Mouse (Mus musculus): ENCODE data around the gene Bcl2.
"Not testable (repeated sequence)": the region's sequence is repeated elsewhere in the genome, so short reads cannot be mapped to it uniquely, and the experiment has no call there.

The Bcl2 gene

DNA sequence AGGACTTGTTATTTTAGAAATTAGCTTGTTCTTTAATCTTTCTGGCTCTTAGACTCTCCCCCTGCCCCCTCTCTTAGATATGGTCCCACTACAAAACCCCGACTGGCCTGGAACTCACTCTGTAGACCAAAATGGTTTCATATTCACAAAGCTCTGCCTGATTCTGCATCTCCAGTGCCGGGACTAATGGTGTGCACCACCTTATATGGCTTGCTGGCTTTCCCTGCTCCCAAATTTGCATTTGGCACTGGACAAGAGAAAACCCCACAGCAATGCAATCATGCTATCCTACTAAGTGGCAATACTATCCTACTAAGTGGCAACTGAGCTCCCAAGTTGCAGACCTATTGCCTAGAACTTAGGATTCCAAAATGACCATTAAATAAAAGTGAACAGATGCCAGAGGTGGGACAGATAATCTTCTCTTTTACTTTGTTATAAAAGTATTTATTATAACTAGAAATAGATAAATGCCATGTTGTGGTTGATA lies 154.9 kb downstream of the Bcl2 start:
- no peak for DNase-seq (ENCODE audit: low read depth, low spot score)

DNA sequence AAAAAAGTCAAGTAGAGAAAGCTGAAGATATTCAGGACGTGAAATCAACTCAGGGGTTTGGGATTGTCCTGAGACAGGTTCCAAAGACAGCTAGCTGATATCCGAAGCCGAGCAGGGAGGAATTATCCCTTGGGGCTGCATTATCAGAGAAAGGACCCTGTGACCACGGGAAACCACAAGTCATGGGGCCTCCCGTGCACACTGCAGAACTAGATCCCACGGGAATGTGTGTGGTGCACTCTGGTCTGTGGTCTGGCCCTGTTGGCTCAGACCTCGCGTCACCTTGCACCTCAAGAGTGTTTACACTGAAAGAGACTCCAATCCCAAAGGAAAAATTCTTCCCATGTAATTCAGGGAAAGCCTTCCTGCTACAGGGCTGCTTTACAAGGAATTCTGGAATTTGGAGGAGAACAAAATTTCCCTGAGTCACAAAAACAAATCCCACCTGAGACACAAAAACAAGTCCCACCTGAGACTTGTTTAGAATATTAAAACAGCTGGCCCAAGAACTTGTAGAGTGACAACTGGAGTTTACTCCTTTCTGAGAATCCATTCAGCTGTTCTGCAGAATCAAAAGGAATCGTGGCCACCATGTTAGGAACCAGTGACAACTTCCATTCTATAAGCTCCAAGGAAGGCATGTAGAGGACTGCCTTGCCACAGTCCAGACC lies 158.4 kb downstream of the Bcl2 start:
- DNase-seq (ENCODE audit: low read depth, low spot score) = no peak

DNA sequence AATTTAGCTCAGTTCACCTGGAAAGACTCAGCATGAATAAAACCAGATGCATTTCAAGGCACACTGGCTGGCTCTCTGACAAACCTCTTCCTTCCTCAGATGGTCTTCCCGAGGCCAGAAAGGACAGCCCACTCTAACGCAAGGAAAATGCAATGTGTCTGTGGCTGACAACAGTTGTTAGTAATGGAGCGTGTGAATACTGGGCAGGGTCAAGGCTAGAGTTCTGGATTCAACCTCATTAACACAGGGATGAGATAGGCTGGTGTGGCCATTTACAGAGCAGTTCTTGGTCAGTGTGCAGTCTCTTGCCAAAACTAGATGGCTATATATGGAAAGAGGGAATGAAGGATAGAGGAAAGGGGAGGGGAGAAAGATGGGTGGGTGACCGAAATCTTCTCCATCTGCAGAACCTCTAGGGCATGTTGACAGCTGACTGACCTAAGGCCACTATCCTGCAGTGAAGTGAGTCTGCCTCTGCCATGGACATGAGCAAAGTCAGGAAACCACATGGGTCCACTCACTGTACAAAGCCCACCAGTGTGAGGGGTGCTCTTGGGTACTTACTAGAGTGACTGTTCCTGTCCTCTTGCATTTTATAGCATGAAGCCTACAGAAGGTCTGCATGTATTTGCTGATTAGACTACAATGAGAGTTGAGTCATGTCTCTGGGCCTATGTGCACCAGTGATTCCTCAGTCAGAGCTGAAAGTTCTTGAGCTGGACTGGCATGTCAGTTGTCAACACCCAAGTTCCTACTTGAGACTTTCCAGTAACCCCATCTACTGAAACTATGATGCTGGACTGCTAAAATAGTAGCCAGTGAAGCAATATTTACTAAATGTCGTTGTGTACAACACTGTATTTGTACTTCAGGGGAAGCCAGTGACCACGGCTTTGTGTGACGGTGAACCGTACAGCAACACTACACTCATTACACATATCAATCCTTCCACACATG lies 159.9 kb downstream of the Bcl2 start:
- no peak for DNase-seq (ENCODE audit: low read depth, low spot score)

DNA sequence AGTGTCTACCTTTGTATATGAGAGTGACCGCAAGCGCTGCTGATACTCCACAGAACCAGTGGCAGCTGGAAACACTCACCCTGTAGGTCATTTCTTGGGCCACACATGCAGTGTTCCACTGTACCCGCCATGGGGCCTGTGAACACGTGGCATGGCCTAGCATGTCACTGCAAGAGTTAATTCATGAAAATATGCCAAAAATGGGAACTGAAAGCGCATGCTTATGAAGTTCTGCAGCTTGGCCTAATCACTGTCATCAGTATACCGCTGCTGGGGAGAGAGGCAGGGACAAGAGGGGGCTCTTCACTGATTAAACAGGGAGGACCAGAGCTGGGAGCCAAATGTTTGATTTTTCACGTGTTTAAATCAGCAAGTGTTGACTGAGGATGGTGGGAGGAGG lies 161.2 kb downstream of the Bcl2 start:
- DNase-seq (ENCODE audit: low read depth, low spot score) = no peak

DNA sequence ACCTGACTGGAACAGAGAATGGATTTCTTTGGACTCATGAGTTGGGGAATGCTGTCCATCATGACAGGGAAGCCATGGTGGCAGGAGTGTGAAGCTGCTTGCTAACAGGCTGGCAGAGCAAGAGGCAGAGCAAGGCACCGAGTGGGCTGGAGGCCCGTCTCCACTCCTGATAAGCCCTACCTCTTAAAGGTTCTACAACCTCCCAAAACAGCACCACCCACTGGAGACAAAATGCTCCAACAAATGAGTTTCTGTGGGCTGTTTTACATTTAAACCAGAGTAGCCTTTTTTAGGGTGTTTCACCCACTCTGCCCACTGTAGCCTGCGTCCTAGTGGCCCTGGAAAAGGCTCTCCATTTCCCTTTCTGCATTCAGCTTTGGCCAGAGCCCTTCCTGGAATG lies 163.5 kb downstream of the Bcl2 start:
- DNase-seq (ENCODE audit: low read depth, low spot score) = no peak

DNA sequence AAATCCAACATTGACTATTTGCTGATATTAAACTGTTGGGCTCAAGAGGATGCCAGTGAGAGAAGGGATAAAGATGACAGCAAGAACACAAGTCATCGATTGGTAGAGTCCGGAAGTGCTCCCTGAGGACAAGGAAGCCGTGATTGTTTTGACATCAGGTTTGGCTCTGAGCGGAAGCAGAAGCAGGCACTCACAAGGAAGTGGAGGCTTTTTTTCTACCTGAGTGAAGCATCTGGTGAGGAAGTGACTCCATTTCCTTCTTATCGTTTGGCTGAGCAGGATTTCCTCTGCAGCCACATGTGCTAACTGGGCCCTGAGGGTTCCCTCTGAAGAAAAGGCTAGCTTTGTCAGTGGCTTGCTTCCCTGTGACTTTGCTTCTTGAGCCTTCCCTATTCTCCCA lies 165.0 kb downstream of the Bcl2 start:
- DNase-seq (ENCODE audit: low read depth, low spot score) = no peak

DNA sequence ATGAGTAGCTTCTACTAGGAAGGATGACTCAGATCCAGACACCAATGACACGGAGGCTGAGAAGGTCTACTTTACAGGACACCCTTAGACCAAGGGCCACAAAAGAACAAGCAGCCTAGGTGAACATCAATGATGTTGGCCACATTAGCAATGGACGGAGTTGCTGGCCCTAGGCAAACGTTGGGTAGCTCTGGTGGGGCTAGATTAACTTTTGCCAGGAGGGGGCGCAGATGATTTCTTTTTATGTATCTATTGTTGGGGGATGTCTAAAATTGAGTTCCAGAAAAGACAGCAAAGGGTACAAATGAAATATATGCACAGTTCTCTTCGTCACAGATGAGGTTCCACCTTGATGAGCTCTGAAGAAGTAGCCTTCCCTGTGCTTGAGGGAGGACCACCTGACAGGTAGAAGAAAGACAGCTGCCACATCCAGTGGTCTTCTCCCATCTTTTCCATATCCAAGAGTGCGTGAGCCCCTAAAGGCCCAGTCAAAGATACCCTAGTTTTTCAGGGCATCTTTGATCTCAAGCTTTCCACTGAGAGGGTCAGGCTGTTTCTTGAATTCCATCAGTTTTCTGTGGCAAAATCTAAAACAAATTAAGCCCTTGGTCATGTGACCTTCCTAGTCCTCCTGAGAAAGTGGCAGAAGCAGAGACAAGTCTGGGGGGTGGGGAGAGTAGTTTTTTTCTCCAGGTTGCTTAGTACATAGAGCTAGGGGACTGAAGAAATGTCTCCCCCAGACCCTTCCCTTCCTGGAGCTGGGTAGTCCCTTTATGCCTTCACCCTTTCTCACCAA lies 169.1 kb downstream of the Bcl2 start:
- no peak for DNase-seq (ENCODE audit: low read depth, low spot score)

DNA sequence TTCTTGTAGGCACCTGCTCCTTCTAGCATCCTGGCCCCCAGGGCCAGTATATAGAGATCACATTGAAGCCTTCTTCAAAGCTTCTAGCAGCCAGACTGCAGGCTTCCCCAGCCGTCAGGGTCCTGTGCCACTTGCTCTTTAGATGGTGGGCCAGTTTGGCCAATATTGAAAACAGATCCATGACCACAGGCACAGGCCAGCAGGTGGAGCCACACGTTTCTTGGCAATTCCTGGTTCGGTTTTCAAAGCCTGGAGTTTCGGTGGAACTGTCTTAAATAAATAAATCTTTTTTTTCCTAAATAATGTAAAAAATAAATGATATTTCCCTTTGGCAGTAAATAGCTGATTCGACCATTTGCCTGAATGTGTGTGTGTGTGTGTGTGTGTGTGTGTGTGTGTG lies 171.3 kb downstream of the Bcl2 start:
- DNase-seq (ENCODE audit: low read depth, low spot score) = peak; percentile 24

DNA sequence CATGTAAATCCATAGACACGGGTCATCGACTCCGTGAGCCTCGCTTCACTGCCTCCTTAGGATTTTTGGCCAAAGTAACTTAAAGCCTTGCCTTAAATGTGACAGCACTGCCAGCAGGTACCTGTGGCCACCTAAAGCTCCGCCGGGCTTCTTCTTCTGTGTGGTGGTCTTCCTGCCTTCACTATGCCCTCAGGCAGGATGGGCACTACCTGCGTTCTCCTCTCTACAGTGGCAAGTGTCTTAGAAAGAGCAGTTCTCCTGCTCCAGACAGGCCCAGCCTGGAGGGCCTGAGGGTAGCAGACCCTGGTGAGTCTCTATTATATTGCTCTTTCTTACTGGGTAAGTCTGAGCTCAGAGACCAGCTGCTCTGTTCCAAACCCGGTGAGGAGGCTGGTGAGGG lies 172.2 kb downstream of the Bcl2 start:
- DNase-seq (ENCODE audit: low read depth, low spot score) = no peak

DNA sequence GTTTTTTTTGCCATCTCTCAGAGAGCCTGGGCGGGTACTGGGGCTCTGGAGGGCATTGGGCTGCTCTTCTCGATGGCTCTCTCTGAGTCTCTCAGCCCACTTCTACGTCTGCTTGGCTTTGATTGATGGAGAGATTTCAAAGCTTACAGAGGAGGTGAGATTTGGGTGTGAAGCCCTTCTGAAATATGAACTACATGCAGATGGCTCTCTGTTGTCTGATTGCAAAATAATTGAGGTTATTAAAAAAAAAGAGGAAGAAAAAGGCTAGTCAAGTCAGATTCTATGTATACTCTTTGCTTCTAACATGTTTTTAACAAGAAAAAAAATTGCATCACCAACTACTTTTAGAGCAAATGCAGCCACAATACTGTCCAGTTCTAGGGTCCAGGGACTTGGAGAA lies 173.9 kb downstream of the Bcl2 start:
- DNase-seq (ENCODE audit: low read depth, low spot score) = no peak

DNA sequence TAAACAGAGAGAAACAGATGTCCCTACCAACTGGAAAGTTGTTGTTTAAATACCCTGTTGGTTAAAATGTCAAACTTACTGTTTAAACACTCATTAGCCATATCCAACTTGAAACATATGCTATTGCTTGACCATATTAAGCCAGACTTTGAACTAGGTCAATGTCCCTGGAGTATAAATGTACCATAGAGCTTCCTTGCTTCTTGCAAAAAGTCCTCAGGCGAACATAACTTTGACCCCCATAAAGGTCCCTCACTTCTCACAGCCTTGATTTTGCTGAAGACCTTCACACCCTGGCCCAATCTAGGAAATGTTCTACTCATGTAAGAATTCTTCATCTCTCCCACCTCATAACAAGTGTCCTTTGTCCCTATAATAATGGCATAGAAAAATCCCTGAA lies 175.0 kb downstream of the Bcl2 start:
- DNase-seq (ENCODE audit: low read depth, low spot score) = no peak

DNA sequence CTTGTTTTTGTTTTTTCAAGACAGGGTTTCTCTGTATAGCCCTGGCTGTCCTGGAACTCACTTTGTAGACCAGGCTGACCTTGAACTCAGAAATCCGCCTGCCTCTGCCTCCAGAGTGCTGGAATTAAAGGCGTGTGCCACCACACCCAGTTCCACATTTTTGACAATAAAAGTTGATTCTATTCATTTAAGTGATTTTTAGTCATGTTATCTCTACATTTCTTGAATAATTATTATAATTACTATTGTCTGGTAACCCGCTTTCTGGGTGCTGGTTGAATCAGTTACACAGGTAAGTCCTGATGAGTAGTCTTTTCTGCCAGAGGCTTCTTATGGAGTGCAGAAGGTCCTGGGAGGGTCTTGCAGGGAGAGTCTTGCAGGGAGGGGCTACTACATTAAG lies 179.2 kb downstream of the Bcl2 start:
- DNase-seq (ENCODE audit: low read depth, low spot score) = not testable (repeated sequence)

DNA sequence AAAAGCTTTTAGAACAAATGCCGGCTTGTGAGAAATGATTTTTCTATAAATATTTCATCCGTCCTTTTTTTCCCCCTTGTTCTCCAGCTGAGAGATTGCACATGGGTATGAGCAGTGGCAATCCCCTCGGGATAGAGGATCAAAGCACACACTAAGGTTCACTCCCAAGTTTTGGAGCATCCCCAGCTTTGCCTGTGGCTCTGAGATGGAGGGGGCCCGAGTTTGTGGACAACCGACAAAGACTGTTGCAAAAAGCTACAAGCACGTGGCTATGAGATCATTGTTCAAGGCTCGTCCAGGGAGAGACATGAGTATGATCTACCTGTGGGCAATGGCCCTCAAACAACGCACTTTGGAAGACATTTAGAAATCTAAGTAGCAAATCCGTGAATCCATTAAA lies 184.5 kb downstream of the Bcl2 start:
- DNase-seq (ENCODE audit: low read depth, low spot score) = no peak

DNA sequence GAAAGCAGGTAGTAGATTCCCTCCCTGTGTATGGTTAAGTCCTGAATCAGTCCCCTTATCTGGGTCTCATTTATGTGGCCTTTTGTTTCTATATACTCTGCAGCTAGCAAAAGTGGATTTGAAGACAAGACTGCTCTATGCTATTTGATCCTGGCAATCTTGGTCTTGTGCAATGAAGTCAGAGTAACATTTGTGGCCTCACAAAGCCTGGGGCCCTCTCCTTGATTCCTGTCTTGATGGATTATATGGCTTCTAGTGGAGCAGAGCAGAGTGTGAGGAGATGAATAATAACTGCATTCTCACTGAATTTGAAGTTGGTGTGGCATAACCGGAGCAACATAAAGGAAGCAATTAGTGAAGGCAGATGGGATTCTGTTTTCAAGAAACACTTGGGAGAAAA lies 186.5 kb downstream of the Bcl2 start:
- DNase-seq (ENCODE audit: low read depth, low spot score) = no peak

DNA sequence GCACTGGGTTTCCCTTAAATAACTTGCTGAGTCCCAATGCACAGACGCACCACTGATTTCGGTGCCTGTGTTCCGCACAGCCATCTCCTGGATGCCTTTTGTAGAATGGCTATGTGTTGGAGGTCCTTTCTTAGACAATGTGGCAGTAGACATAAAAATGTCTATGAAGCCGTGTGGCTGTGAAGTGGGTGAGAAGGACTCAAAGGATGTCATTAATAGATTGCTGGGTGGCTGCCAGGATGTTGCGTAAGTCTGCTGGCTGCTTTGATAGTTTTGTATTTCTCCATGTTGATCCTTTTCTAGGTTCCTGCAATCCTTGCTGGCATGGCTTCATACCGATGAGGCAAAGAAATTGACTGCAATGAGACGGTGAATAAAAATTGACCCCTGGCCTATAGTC lies 187.3 kb downstream of the Bcl2 start:
- DNase-seq (ENCODE audit: low read depth, low spot score) = no peak

DNA sequence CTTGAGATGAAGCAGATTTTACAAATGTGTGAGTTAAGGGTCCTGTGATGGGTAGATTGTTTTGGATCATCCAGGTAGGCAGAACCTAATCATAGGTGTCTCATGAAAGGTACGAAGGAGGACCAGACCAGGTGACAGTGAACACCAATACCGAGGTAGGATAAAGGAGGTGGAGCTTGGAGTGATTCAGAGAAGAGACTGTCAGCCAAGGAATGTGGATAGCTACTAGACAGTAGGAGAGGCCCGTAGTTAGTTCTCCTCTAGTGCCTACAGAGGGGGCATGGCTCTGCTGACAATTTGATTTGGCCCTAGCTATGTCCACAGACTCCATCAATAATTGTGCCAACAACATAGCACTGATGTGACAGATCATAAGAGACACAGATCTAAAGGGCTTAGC lies 188.0 kb downstream of the Bcl2 start:
- no peak for DNase-seq (ENCODE audit: low read depth, low spot score)

DNA sequence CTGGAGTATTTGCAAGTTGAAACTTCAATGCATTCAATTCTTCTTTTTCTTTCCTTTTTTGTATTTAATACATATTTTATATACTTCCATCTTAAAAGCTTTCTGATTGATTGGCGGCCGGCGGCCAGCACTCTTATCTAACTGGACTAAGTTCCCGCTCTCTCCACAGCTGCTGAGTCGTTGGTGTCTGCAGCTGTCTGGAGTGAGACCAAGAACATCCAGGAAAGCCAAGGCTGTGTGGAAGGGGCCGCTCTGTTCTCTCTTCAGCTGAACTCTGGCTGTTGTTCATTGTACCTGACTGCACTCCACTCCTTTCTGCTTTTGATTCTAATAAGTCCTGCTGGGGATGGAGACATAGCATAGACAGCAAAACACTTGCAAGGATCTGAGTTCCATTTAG lies 190.3 kb downstream of the Bcl2 start:
- no peak for DNase-seq (ENCODE audit: low read depth, low spot score)

DNA sequence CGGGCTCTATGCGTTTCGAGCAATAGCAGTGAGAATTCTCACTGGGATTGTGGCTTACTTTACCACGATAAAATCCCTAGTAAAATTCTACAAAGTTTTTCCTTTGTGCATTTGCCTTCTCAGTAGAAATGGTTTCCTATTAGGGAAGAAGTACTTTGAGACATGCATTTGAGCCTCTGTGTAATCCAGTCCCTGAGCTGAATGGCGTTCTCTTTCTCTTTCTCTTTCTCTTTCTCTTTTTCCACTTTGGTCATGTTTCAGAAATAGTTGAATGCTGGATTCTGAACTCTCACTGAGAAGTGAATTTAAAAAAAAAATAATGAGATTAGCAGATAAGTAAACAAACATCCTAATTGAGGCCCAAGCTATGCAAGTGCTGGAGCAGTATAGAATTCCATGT lies 191.1 kb downstream of the Bcl2 start:
- no peak for DNase-seq (ENCODE audit: low read depth, low spot score)

DNA sequence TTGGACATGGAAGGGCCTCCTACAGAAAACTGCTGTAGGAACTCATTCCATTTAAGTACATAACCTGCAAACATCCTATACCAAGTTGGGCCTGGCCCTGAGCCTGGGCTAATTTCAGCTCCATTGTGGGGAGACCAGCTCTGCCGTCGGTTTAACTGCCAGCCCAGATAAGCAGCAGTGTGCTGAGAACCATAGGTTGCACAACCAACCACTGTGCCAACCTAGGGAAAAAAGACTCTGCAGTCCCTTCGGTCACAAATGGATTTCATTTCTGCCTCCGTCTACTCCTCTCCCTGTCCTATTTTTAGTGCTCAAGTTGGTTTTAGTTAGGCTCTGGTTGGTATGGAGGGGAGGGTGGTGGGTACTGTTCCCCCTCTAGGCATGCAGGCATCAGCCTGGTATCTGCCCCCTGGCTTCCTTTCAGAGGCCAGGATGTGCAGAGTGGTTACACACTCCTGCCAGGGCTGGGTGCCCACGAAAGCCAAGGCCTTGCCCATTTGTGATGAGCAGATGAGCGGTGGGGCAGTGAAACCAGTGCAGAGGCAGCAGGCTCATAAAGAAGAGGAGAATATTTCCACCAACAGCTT lies 196.4 kb downstream of the Bcl2 start:
- DNase-seq (ENCODE audit: low read depth, low spot score) = no peak

DNA sequence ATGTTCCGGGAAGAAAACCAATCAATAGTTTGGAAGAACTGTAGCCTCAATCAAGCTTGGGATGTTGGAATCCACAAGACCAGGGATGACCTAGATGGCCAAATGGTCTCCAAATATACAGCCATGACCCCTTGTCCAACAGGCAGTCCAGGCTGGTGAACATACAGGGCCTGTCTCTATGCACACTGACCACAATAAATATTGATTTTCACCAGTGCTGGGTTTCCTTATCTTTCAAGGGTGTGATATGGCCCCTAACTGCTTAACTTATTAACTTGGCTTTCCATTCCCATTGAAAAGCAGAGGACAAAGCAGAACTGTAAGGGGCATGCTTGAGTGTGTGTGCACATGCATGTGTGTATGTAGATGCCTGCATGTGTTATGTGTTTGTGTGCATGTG lies 197.0 kb downstream of the Bcl2 start:
- no peak for DNase-seq (ENCODE audit: low read depth, low spot score)

DNA sequence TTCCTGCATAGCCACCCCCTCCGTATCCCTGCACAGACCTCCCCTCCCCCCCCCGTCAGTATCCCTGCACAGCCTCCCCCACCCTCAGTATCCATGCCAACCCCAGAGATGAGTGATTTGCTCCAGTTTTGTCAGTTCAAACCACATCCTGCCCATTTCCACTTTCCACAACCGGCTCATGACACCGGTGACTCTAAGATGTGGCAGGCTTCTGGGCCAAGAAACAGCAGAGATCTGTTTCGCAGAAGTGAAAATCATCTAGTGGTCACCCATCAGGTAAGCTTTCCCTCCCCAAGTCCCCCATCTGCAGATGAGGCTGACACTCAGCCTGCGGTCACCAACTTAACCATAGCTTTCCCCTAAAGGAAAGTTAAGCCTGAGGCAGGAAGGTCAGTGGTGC lies 198.5 kb downstream of the Bcl2 start:
- DNase-seq (ENCODE audit: low read depth, low spot score) = no peak

Data from mesoderm, embryonic 11.5 days (tissue).